Mouse (Mus musculus) C2C12 (cell line): ENCODE data around the gene Cd83.

Experiments
- CTCF ChIP-seq: IDR thresholded peaks from one replicate; pipeline ENCODE4 v1.5.1; 2011; ENCODE audit not compliant: control insufficient read depth, insufficient read depth, insufficient read length
- USF1 ChIP-seq: IDR thresholded peaks from one replicate; pipeline ENCODE4 v1.6.1; 2011; ENCODE audit warnings: low read depth, mild to moderate bottlenecking, control low read depth, moderate library complexity

DNA sequence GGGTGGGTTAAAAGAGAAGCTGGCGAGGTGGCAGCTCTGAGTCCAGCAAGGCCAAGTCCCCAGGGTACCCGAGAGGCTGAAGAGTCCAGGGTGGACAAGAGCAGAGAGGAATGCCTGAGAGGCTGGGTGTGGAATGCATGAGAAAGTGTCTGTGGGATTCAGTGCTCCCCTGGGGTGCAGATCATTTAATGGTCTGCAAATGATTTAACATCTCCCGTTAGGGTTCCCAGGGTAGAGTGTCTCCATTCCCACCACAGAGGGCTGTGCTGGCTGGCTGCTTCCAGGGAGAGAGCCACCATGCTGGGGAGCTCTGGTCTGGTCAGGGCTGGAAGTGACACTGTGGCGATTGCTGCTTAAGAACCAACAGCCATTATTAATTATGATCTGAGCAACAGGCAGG is 65.2 kb downstream of the Cd83 start:
- TF ChIP-seq CTCF (no peak), USF1 (no peak)
